Mouse (Mus musculus) bone marrow, adult 2 months (tissue): ENCODE measurements around the gene Cyp2d34. TPM values are rescaled to one million over a fixed set of nuclear protein-coding genes. Genes with fewer than 3 reads are reported as not detected.

Experiments used
- H3K27ac ChIP-seq: fragments of 200-500 bp; 2 replicates; pipeline ENCODE4 v1.5.1; 2012; ENCODE audit warnings: low read depth, mild to moderate bottlenecking, control low read depth, inconsistent platforms, low read length; ENCODE audit not compliant: control insufficient read depth, poor library complexity, insufficient read depth
- H3K4me1 ChIP-seq: fragments of 200-500 bp; 2 replicates; pipeline ENCODE4 v1.6.1; 2011; ENCODE audit warnings: low read length; ENCODE audit not compliant: control insufficient read depth, insufficient read depth
- H3K4me3 ChIP-seq: fragments of 200-500 bp; replicated peaks from 2 replicates; pipeline ENCODE3; 2011; ENCODE audit warnings: mild to moderate bottlenecking, low read depth, low read length, control low read depth; ENCODE audit not compliant: control insufficient read depth
- CTCF ChIP-seq: fragments of 200-500 bp; IDR thresholded peaks from 2 replicates; pipeline ENCODE4 v1.5.1; 2011; ENCODE audit warnings: low read length, control low read depth; ENCODE audit not compliant: control insufficient read depth, insufficient read depth
- POLR2A ChIP-seq: fragments of 200-500 bp; IDR thresholded peaks from 2 replicates; pipeline ENCODE4 v1.6.1; 2011; ENCODE audit warnings: low read depth, mild to moderate bottlenecking, control low read depth, low read length, borderline replicate concordance; ENCODE audit not compliant: control insufficient read depth
- WGBS: fragments of 180-500 bp; shearing (Covaris S2); methylation state at CpG from one replicate; pipeline ENCODE4 v1.1.7; 2018; 5-methylcytosine and 5-hydroxymethylcytosine counted together
- polyA plus RNA-seq: library from polyadenylated mRNA; stranded (reverse); fragments of >200 nt; gene quantifications from 2 replicates; pipeline ENCODE4 v1.2.4, GENCODE M21; 2011; ENCODE audit warnings: low replicate concordance; ENCODE audit not compliant: missing spikeins, insufficient read depth, insufficient read length

The Cyp2d34 gene
- polyA plus RNA-seq = not detected in 2 replicates

DNA sequence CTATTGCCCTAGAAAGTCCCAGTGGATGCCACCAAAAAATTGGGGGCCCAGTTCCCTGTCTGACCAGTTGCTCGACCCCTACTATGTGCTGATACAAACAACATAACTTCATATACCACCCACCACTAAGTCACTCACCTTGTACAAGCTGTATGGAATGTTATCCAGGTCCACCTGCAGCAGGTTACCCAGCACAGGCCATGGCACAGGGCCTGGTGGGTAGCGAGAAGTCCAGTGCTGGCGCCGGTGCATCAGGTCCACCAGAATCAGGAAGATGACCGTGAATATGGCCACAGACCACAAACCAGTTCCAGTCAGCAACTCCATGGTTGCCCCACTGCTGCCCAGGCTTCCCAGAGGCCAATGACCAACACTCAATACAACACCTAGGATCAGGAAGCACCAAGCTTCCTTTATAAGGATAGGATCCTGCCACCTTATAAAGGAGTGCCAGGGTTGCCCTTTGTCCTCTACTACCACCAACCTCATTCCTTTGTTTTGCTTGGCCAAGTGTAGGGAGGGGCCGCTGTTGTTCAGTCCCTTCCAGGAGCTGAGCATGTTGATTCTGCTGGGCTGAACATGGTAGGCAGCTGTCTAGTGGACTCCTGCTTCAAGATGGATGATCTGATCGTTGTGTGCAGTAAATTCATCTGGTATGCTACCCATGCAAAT is at the start of gene Cyp2d34:
Gene Cyp2d34 (minus strand): TSS at position 416 of the 672 bp plus-strand sequence.
- 84% methylated on average over 7 of the region's 7 CpGs for WGBS
- TF ChIP-seq POLR2A = no peak
- no peak for TF ChIP-seq CTCF
- Histone ChIP-seq H3K4me1 (no peaks in the 10 kb centered on the region), H3K27ac (no peak within 1 kb of the TSS), H3K4me3 (no peak within 1 kb of the TSS)

DNA sequence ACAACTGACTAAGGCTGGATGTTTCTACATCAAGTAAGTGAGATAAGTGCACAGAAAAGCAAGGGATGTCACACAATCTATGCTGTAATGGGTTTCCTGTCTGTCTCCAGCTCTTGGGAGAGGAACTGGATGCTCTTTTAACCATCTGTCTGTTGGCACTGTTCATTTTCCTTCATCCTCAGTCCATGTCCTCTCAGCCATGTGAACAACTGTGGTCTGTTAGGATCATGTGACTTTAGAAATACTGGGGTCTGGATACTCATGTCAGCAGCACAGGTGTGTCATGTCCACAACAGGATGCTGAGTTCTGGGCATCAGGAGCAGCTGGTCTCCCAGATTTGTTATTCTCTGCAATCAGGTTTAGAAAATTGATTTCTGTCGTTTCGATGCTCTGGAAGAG is 35.6 kb upstream of the Cyp2d34 start:
- Histone ChIP-seq H3K4me3 (no peak overlapping the region), H3K27ac (no peak overlapping the region), H3K4me1 (no peaks in the 10 kb centered on the region)
- no peak for TF ChIP-seq CTCF
- TF ChIP-seq POLR2A = no peak
- 75% methylated on average over 2 of the region's 2 CpGs for WGBS

DNA sequence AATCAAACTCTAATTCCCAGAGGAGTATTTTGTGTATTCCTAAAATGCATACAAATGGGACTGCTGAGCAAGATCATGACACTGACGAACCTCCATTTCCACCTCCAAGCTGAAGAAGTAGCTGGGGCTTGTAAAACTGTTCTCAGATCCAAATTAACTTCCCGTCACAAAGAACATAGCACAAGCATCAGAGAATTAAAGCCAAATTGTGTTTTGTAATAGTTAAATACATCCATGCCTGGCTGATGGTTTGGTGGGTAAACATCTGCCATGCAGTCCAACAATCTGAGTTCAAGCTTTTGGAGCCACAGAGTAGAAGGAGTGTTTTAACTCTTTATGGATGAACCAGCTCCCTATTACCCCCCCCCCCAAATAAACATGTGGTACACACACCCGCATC is 23.6 kb upstream of the Cyp2d34 start:
- Histone ChIP-seq H3K4me3 (no peak overlapping the region), H3K27ac (no peak overlapping the region), H3K4me1 (no peaks in the 10 kb centered on the region)
- WGBS = 79% methylated on average over 3 of the region's 3 CpGs
- TF ChIP-seq POLR2A (no peak), CTCF (no peak)

DNA sequence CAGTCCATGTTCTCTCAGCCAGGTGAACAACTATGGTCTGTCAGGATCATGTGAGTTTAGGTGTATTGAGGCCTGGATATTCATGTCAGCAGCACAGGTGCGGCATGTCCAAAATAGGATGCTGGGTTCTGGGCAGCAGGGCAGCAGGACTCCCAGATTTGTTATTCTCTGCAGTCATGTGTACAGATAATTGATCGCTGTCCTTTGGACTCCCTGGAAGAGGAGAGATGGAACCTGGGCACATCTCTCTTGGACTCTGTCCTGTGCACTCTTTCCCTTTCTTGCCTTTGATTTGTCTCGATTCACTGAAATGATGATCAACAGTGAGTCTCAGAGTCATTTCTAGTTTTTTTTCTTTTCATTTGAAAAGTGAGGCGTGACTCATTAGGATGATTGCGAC is 23.0 kb upstream of the Cyp2d34 start:
- H3K4me3 ChIP-seq = no peak overlapping the region
- H3K4me1 ChIP-seq = no peaks in the 10 kb centered on the region
- H3K27ac ChIP-seq = no peak overlapping the region
- TF ChIP-seq POLR2A (no peak), CTCF (no peak)
- WGBS = 84% methylated on average over 5 of the region's 5 CpGs

DNA sequence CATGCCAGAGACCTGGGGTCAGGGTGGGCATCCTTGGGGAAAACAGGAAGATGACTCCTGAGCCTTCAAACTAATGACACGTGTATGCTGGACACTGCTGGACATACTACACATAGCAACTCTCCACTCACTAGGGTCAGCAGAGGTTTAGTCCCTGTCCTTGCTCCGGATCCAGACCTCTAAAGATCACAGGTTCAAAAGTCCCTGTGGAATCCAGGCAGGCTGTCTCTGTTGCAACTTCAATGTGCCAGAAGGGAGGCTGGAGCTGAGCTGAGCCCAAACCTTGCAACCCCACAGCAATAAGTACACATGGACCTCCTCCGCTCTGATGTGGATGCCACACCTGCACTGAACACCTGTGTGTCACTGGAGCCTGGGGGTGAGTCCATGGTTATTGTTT is 22.0 kb upstream of the Cyp2d34 start:
- no peak for TF ChIP-seq POLR2A
- no peak for TF ChIP-seq CTCF
- 58% methylated on average over 3 of the region's 3 CpGs for WGBS
- no peak overlapping the region for H3K4me3 ChIP-seq
- no peak overlapping the region for H3K27ac ChIP-seq
- no peaks in the 10 kb centered on the region for H3K4me1 ChIP-seq

DNA sequence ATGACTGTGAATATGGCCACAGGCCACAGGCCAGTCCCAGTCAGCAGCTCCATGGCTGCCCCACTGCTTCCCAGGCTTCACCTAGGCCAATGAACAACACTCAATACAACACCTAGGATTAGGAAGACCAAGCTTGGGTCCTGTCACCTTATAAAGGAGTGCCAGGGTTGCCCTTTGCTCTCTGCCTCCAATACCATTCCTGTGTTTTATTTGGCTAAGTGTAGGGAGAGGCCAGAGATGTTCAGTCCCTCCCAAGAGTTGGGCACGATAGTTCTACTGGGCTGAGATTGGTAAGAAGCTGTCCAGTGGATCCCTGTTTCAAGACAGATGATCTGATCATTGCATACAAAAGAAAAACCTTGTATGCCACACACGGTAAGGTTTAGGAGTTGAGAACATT is 21.2 kb upstream of the Cyp2d34 start:
- 66% methylated on average over 2 of the region's 2 CpGs for WGBS
- no peaks in the 10 kb centered on the region for H3K4me1 ChIP-seq
- H3K27ac ChIP-seq = no peak overlapping the region
- no peak for TF ChIP-seq CTCF
- no peak overlapping the region for H3K4me3 ChIP-seq

DNA sequence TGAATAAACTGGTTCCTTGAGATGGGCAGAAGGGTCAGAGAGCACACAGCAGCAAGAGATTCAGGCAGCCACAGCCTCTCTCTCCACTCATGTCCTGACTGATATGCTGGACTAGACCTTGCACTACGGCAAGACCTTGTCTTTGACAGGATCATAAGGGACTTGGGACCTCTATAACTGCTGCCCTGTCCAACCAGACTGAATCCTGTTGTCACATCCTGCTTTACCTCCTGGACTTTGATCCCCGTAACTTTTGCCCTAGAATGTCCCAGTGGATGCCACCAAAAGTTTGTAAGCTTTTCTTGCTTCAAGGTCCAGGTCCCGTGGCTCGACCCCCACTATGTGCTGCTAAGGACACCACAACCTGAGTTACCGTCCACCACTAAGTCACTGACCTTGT is 20.6 kb upstream of the Cyp2d34 start:
- Histone ChIP-seq H3K4me3 (no peak overlapping the region), H3K4me1 (no peaks in the 10 kb centered on the region), H3K27ac (no peak overlapping the region)
- TF ChIP-seq CTCF (no peak), POLR2A (no peak)
- 83% methylated on average over 5 of the region's 5 CpGs for WGBS

DNA sequence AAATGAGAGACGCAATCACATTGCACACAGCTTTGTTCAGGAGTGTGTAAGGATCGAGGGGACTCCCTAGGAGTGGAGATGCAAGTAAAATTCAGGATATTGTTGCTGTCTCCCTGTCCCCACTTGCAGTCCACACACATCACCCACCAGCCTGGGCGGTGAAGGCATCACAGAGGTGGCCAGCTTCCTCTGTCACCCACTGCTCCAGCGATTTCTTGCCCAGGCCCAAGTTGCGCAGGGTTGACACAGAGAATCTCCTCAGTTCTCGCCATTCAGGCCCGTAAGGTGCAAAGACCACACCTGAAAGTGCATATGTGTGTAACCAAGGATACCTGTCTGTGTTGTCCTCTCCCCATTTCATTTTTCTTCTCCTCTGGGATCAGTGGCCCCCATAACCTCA is 19.5 kb upstream of the Cyp2d34 start:
- Histone ChIP-seq H3K4me1 (no peaks in the 10 kb centered on the region), H3K27ac (no peak overlapping the region), H3K4me3 (no peak overlapping the region)
- TF ChIP-seq POLR2A (no peak), CTCF (no peak)
- 81% methylated on average over 7 of the region's 7 CpGs for WGBS
